Mouse (Mus musculus) mouse embryonic stem cell (cell line): Measurements from ENCODE around the gene Ubash3b.

ENCODE experiments used
- in situ Hi-C, 2 experiments: fragments of 300-500 bp; cut with MboI; formaldehyde crosslinking; loops; 1 replicate in 1 of 2; 3 replicates in 1 of 2; pipeline ENCODE4 v1.14.3; 2019 to 2020; ENCODE audit warnings: low sequenced_read_pairs in 2 of 2, low pct_unique_long_range_greater_than_20kb in 1 of 2, mixed read lengths in 1 of 2; ENCODE audit not compliant: unreplicated experiment in 1 of 2

Gene Ubash3b

GRCm38 (mm10) chr9:41172426-41172825 is 10.9 kb upstream of the Ubash3b start:
- in situ Hi-C loops, result no loop called here

DNA sequence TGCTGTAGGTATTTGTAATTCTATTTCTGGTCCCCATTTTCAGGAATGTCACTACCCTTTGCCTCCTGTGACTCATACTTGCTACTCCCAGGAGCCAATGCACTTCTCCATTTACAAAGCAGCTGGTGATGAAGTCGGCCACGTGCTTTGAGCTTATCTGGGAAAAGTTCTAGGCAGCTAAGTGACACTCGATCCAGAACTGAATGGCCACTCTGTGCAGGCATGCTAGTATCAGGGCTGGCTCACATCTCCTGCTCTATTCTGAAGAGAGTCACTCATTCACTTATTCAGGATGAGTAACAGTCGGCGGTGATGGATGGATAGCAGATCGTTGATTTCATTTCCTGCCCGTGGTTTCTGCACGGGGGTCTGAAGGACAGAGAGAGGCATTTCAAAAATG is 8.5 kb upstream of the Ubash3b start:
- in situ Hi-C loops, result no loop called here

DNA sequence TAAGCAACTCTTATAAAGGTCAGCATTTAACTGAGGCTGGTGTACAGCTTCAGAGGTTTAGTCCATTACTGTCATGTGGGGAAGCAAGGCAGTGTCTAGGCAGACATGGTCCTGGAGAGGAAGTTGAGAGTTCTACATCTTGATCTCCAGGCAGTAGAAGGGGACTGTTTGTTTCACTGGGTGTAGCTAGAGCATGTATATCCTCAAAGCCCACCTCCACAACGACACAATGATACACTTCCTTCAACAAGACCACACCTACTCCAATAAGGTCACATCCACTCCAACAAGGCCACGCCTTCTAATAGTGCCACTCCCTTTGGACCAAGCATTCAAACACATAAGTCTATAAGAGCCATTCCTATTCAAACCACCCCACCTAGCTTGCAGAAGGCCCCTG is 7.2 kb upstream of the Ubash3b start:
- in situ Hi-C loops, result no loop called here

- in situ Hi-C loops, result no loop called here
Observed at GRCm38 (mm10) chr9:41168206-41168605, 6.7 kb upstream of the Ubash3b start.

DNA sequence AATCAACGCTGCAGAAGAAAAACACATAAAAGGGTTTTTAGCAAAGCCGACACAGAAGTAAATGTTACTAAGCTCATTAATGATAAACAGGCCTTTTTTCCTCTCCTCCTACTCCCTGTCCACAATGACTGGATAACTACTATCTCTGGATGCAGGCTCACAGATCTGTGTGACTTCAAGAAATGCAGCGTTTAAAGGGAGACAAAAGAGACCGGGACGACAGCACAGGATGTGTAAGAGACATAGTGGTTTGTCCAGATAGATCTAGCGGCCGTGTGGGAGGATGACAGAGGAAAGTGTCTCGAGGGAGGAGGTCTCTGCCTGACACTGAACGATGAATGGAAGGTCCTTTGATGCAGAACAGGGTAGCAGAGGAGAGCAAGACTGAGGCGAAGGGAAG is 5.4 kb upstream of the Ubash3b start:
- in situ Hi-C loops, result no loop called here

DNA sequence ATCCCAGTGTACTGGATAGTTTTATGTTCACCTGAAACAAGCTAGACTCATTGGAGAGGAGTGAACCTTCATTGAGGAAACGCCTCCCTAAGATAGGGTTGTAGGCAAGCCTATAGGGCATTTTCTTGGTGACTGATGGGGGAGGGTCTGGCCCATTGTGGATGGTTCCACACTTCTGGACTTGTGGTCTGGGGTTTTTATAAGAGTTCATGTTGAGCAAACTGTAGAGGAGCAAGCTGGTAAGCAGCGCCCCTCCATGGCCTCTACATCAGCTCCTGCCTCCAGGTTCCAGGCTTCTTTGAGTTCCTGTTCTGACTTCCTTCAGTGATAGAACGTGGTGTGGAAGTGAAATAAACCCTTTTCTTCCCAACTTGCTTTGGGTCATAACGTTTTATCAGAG is 866 bp upstream of the Ubash3b start:
- in situ Hi-C loops, result no loop called here

DNA sequence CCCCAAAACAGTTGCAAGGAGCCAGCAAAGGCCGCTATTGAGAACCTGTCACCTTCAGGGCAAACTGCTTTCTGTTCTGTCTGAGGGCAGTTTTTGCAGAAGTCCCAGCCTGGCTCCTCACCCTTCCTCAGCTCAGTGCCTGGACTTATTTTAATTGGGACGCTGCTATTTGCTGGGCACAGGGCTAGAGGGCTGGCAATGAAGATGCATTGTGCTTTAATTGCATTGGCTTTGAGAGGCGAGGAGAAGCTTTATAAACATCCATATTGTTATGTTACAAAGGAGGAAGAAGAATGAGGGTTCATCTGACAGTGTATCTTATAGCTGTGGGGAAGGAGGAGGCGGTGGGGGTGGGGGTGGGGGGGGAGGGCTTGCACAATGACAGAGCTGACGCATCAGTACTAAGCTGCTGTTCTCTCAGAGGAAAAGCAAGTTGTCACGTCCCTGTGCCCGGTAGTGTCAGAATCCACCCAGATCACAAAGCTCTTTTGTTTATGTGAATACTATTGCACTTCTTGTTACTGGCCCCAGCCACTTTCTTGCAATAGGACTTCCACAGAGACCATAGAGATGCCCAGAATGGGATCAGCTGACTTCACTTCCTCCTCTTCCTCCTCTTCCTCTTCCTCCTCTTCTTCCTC is 841 bp downstream of the Ubash3b start:
- in situ Hi-C loops, result no loop called here

GRCm38 (mm10) chr9:41159223-41159622 is 2.3 kb downstream of the Ubash3b start:
- in situ Hi-C loops, result no loop called here

GRCm38 (mm10) chr9:41157872-41158567 is 3.5 kb downstream of the Ubash3b start:
- in situ Hi-C loops, result no loop called here

DNA sequence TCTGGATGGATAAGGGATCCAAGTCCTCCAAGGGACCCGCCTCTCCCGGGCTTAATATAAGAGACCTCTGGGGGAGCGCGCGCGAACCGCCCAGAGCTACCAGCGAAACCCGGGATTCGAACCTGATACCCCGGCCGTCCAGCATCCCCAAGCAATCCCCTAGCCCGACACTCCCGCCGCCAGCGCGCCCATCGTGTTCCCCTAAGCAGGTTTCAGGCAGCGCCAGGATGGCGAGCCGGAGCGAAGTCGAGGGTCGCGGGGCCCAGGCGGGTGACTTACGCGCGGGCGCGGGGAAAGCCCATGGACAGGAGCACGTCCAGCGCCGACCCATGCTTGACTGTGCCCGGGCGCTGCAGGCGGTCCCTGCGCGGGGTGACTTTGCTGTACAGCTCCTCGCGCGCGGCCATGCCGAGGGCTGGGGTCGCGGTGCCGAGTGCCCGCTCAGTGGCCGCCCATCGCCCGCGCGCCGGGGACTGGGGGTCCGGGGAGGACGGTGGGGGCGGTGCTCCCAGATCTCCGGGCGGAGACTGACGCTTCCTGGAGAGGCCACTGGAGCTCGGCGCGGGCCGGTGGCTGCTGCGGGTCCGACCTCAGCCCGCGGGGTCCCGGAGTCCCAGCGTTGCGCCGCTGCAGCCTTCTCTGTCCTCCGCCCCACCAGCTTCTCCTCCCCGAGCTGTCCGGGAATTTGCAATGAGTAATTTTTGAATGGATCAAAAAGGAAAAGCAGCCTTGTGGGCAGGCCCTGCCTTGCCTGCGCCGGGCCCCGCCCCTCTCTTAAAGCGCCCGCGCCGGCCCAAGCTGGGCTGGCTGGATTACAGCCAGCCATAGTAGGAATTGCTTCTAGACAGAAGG is 4.3 kb downstream of the Ubash3b start:
- in situ Hi-C loops, result no loop called here

GRCm38 (mm10) chr9:41156720-41157019 is 4.8 kb downstream of the Ubash3b start:
- in situ Hi-C loops, result no loop called here

DNA sequence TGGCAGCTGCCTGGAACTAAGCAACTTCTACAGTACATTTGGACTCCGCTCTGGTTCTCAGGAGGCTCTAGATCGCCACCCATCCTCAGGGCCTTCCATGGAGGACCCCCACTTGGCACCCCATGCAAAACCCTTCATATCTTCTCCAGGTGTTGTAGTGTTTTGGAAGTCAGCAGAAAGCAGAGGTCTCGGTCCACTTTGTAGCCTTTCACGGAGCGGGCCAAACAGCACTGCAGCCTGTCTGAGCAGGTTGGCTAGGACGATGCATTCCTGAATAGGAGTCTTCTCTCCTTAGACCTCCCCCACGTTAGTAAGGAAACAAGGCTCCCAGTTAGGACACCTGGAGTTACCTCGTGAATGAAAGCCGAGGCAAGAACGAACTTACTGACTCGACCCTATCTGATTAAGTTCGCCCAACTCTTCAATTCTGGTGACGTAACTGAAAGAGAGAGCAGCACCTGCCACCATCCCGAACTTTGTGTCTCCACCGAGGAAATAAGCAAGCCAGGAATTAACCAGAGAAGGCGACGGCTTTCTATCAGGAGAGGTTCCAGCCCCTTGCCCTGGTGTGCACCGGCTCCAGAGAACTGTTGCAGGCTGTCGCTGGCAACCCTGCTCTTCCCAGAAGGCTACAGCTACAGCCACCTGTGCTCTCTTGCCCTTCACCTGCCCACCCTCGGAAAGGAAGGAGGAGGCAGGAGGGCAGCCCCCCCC is 5.3 kb downstream of the Ubash3b start:
- in situ Hi-C loops, result no loop called here

GRCm38 (mm10) chr9:41153979-41154378 is 7.5 kb downstream of the Ubash3b start:
- in situ Hi-C loops, result no loop called here

DNA sequence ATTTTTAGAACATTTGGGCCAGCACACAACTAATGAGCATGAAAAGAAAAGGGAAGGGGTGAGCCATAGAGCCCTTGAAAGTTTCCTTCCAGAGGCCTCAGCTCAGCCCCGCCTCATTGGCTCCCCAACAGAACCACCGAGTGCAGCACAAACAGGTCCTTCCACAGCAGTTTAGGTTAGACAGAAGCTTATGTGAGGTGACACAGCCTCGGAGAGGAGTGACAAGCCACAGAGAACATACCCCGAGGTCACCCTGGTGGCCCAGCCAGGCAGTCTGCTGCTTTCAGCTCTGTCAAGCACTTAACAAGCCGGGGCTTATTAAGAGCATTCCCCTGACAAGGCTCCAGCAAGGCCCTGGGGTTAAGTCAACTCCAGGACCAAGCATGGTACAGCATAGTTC is 8.4 kb downstream of the Ubash3b start:
- in situ Hi-C loops, result no loop called here

- in situ Hi-C loops, result no loop called here
Observed at GRCm38 (mm10) chr9:41151491-41151890, 10.0 kb downstream of the Ubash3b start.

GRCm38 (mm10) chr9:41149896-41150295 is 11.6 kb downstream of the Ubash3b start:
- in situ Hi-C loops, result no loop called here

- in situ Hi-C loops, result no loop called here
Observed at GRCm38 (mm10) chr9:41149079-41149676, 12.3 kb downstream of the Ubash3b start.

GRCm38 (mm10) chr9:41148600-41148999 is 12.9 kb downstream of the Ubash3b start:
- in situ Hi-C loops, result no loop called here
